Mouse (Mus musculus) CD4-positive naive resting alpha-beta T cell, adult 57 days (primary cell): ENCODE results near the gene Txn1. TPM values are rescaled to one million over a fixed set of nuclear protein-coding genes. Genes with fewer than 3 reads are reported as not detected.

ENCODE experiments used
- total RNA-seq: library from RNA; stranded (reverse); gene quantifications from one replicate; pipeline ENCODE4 v1.2.4, GENCODE M21; 2023

Txn1 gene
- 49.9 TPM for total RNA-seq

DNA sequence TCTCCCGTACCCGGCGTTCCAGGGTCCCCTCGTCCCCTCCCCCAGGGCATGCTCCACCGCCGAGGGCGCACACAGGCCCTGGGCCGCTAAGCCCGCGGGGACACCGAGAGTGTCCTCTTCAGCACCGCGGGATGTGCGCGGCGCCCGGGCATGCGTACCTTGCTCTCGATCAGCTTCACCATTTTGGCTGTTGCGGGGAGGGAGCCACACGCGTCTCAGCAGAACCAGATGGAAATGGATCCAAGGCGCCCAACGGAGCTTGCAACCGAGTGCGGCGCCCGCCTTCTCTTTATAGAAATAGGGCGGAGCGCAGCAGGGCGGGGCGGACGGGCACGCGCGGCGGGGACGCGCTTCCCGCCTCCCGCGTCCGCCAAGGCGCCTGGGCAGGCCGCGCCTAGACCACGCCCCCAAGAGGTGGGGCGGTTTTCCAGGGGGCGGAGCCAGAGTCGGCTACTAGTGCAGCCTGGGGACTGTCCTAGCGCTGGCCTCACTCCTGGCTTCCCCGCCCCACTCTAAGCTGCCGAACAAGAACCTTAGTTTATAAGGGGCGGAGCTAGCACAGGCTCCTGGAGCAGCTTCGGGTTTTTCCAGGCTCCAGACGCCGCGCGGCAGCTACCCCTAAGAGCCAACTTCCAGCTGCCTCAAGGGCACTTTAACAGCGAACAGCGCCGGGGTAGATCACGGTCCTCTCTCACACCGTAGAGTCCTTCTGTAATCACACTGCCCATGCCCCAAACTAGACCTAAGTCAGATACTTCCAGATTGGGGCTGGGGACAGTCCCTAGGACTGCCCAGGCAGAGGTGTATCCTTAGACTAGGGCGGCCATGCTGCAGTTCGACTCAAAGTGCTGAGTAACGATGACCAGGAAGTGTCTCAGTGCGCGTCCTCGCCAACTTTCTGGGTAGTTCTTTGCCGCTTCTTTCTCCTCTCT is at the start of gene Txn1:
TSS of gene Txn1 (minus strand) at position 383 of the 932 bp plus-strand sequence.

DNA sequence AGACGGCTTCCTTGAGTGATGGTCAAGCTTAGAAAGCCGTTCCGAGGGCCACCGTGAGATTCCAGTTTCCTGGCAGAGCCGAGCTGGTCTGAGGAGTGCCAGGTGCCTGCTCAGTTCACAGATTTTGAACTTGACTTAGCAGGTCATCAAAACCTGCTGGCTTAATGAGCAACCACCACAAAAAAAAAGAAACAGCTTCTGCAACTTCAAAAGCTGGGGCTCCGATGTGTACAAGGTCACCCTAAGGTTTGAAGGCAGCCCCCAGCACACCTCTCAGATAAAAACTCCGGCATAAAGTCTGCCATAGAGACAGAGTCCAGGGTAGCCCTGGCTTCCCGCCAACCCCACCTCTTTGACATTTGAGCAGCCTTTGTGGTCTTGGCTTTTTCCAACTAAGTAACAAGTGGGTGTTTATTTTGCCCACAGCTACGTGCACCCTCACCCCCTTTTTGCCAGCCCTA is 40.0 kb downstream of the Txn1 start, which contains the start of gene D630039A03Rik:
TSS of gene D630039A03Rik (minus strand) at position 97 of the 461 bp plus-strand sequence.

Other genes starting within 250 kb of the Txn1 start
- gene Akap2, start 238.8 kb downstream of the Txn1 start, total RNA-seq: 20.6 TPM
- gene D630039A03Rik, start 40.1 kb downstream of the Txn1 start, total RNA-seq: 1.7 TPM
- gene Txndc8, start 52.7 kb upstream of the Txn1 start, total RNA-seq: not detected